Mouse (Mus musculus) lung, adult 18-20 months (tissue): Measurements from ENCODE around the gene Nedd9.

Source experiments
- DNase-seq, 2 experiments: peaks; one replicate each; pipeline ENCODE4 v3.0.0; 2022; ENCODE audit warnings: mixed read lengths in 2 of 2

Gene Nedd9

GRCm38 (mm10) chr13:41486606-41487408 lies at the start of gene Nedd9:
Gene Nedd9 (minus strand): TSS chr13:41487362.
- DNase-seq = peak; percentile 80 to 81

GRCm38 (mm10) chr13:41532625-41533024 lies 45.5 kb upstream of the Nedd9 start:
- DNase-seq = no peak

DNA sequence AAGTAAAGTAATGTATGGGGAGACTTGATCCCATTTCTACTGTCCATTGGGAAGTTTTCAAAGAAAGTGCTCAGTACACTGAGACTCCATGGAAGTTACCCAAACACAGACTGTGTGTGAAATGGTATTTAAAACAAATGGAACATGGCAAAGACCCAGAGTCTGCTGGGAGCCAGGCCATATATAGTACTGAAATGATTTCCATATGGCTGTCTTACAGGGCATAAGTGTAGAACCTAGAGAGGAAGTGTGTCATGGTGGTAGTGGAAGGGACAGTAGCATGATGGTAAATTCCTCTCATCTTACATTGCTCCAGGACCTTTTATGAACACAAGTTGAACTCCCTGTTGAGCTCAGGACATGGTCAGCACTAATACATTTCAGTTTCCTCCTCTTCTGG lies 43.2 kb upstream of the Nedd9 start:
- no peak for DNase-seq

DNA sequence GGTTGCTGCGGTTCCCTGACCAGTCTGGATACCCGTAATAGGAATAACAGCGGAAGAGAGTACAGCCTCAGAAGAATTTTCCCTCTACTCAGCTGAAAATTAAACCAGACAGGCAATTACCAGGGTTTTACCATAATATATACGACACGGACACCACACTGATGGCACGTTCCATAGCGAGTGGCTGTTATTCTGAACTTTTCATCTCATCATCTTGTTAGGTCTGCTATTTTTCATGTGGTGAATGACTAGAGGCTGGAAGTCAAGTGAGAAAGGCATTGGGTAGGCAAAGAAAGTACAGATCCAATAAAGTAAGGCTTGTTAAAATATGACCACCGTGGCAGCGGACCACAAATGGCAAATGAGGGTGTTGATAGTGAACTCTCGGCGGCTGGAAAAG lies 37.0 kb upstream of the Nedd9 start:
- DNase-seq = no peak

- DNase-seq = no peak
These were observed 34.1 kb upstream of the Nedd9 start for GRCm38 (mm10) chr13:41521296-41521695.

GRCm38 (mm10) chr13:41520549-41521161 lies 33.5 kb upstream of the Nedd9 start:
- DNase-seq = no peak

- peak in 1 of 2 experiments; percentile 13 for DNase-seq
These were observed 32.6 kb upstream of the Nedd9 start for GRCm38 (mm10) chr13:41519792-41520191.

DNA sequence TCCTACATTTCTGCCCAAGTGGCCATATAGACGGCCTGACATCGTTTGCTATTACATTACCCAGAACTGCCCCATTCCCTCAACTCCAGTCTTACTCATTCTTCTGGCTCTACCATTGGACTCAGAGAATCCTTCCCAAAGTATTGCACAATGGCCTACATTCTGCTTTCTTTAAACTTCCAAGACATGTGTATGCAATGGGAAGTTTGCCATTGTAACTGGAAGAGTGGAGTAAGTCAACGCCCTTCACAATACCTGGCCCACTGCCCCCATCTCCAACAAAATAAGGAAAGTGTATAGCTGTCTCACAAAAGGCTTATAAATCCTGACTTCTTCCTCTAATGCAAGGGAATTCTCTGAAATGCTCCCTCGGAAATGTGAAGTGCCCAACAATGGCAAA lies 30.0 kb upstream of the Nedd9 start:
- peak; percentile 18 to 50 for DNase-seq

GRCm38 (mm10) chr13:41515749-41516148 lies 28.6 kb upstream of the Nedd9 start:
- DNase-seq = no peak

GRCm38 (mm10) chr13:41514918-41515317 lies 27.8 kb upstream of the Nedd9 start:
- no peak for DNase-seq

GRCm38 (mm10) chr13:41513456-41513855 lies 26.3 kb upstream of the Nedd9 start:
- no peak for DNase-seq

DNA sequence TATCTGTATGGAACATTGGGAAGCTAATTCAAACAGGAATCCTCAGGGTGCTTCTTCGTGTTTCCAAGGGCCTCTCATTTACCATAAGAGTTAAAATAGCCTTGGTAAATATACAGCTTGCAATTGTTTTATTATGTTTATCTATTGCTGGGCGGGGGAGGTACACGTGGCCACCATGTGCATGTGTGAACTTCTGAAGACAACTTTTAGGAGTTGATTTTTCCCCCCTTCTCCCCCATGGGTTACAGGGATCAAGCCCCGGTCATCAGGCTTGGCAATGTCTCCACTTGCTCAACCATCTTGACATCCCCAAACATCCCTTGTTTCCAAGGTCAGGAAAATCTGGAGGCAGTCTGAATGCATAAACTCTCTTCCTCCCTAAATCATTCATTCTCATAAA lies 25.1 kb upstream of the Nedd9 start:
- DNase-seq = no peak

- DNase-seq = no peak
These were observed 23.7 kb upstream of the Nedd9 start for GRCm38 (mm10) chr13:41510631-41511419.

- DNase-seq = no peak
These were observed 18.4 kb upstream of the Nedd9 start for GRCm38 (mm10) chr13:41505594-41505993.

DNA sequence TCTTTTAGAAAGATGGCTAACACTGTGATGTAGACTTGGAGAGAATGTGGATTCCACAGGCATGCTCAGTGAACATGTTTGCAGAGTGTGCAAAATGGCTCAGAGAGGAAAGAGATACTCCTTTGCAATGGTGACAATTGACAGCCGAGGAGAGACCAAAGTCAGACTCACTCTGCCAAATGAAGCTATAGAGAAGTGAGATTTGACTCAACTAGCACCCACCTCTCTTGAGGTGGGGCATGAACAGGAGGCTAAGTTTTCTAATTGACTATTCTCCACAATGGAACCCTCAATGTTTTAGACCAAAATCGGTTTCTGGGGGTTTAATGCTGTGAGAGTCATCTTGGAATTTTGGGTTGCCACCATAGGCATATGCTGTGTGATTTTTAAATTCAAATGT lies 17.8 kb upstream of the Nedd9 start:
- no peak for DNase-seq

DNA sequence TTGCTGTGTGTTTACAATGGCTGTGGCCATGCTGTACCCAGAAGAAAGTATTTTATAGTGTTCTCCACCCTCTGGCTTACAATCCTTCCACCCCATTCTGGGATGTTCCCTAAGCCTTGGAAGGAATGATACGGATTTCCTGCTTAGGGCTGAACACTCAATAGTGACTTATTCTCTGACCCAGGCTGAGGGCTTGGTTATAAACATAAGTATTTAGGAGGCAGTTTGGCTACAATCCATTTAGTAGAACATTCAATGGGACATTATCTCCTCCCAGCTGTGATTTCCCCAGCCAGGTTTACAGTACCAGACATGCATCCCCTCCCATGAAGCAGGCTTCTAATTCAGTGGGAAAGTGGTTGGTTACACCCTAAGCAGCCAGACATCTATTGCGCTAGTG lies 17.3 kb upstream of the Nedd9 start:
- no peak for DNase-seq

GRCm38 (mm10) chr13:41502917-41503301 lies 15.7 kb upstream of the Nedd9 start:
- no peak for DNase-seq

DNA sequence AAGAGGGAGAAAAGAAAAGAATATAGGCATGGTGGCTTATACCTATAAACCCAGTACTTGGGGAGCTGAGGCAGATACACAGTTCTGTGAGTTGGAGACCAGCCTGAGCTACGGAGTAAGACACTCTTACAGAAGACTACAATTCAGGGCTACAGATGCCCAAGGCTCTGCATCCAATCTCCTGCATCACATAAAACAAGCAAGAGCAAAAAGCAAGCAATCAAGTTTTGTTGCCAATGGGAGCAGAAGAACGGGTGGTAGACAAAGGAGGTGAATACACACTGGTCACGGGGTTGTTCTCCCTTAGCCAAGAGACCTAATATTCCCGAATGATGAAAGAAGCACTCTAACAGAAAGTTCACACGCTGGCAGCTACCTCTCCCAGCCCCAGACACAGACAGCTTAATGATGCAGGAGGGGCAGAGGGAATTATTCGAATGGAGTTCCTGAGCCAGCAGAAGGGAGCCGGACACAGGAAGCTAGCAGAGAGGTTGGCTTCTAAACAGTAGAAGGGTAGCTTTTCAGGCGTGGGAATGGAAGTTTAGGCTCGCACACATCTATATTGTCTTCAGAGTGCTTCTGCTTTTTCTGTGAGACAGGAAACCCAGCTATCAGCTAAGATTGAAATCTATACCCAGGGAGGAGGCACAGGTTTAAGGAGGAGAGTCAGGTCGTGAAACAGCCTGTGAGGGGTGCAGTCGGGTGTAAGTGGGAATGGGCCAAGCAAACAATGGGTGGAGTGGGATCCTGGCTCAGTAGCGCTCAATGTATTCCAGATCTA lies 15.2 kb upstream of the Nedd9 start:
- DNase-seq = no peak

DNA sequence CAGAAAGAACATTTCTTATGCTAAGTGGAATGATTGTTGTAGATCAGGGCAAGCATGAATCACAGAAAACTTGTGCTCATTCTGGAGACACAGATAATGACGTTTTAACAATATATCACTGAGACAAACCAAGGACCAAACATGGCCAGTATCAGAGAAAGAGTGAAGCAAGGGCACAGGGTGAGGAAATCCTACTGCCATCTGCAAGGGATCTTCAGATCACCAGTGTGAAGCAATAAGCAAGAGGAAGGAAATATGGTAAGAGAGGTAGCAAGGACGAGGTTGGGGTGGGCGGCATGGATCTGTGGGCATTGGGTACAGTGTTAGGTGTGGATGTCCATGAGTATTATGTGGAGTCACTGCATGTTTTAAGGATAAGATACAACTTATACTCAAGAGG lies 13.6 kb upstream of the Nedd9 start:
- no peak for DNase-seq

DNA sequence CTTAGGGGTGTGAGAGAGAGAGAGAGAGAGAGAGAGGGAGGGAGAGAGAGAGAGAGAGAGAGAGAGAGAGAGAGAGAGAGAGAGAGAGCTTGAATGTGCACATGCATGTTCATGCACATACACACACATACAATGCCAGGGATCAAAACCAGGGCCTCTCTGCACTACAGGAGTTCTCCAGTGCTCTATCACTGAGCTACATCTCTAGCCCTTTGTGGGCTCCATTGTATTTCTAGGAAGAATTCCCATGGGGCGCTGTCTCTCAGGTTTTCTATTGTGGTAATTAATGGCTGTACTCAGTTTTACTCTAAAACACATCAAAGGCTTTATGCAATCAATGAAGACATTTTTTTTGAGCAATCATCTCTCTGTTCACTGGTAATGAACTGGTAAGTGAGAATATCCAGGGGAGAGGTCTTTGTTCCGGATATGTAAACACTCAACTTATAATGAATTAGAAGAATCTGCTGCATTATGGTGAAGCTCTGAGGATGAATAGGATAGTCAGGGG lies 11.5 kb upstream of the Nedd9 start:
- DNase-seq = no peak

GRCm38 (mm10) chr13:41494681-41495080 lies 7.5 kb upstream of the Nedd9 start:
- no peak for DNase-seq

DNA sequence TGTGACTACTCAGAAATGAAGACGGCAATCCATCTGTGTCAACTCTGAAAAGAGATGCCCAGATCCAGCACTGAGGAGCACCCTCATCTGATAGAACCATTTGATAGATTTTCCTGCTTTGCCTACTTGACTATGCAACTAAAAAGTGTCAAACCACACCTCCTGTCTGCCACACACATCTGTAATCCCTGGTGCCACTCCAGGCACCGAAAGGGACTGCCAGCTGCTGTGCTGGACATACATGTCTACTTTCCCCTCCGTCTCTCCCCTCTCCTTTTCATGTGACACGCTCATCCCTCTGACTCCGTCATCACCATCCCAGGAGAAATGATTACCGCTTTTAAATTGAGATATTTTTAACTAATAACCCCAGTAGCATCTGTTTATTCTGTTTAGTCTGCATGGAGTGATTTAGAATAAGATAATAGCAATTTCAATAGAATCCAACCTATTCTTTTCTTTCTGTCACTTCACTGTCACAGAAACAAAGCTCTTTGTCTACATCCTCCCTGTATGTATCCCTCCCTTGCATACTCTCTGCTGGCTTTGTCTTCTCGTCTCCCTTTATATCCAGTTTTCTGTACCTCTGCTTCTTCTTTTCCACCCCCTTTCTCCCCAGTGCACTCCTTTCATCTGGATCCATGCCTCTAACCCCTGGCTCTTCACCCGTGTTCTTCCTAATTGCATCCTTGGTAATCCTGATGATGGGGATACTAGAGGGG lies 5.0 kb upstream of the Nedd9 start:
- no peak for DNase-seq
